Mouse (Mus musculus): ENCODE measurements around the gene Zfand2a. TPM values are rescaled to one million over a fixed set of nuclear protein-coding genes. Genes with fewer than 3 reads are reported as not detected.

Gene Zfand2a
- polyA plus RNA-seq (2017; shearing (Covaris generic)), result 17.2 TPM

GRCm38 (mm10) chr5:139484185-139484814 is at the start of gene Zfand2a:
Gene Zfand2a (minus strand): TSS chr5:139484549.

GRCm38 (mm10) chr5:139460384-139461067 is 23.8 kb downstream of the Zfand2a start, which contains the start of gene 3110082I17Rik:
Gene 3110082I17Rik (minus strand): TSS chr5:139460527.

GRCm38 (mm10) chr5:139423026-139423865 is 61.1 kb downstream of the Zfand2a start, which contains the start of gene Gper1:
Gene Gper1 (plus strand): TSS chr5:139423151.

Other genes starting within 250 kb of the Zfand2a start
- gene Get4, start 232.2 kb downstream of the Zfand2a start, polyA plus RNA-seq (2017; shearing (Covaris generic)), result 14.8 TPM
- 2.8 TPM for gene Adap1, start 158.9 kb downstream of the Zfand2a start, polyA plus RNA-seq (2017; shearing (Covaris generic))
- 50.5 TPM for gene Cox19, start 133.1 kb downstream of the Zfand2a start, polyA plus RNA-seq (2017; shearing (Covaris generic))
- gene Cyp2w1, start 131.9 kb downstream of the Zfand2a start, polyA plus RNA-seq (2017; shearing (Covaris generic)), result not detected
- gene Gpr146, start 106.9 kb downstream of the Zfand2a start, polyA plus RNA-seq (2017; shearing (Covaris generic)), result 9.2 TPM
- gene C130050O18Rik, start 79.3 kb downstream of the Zfand2a start, polyA plus RNA-seq (2017; shearing (Covaris generic)), result 0.18 TPM
- not detected for gene Gper1, start 61.4 kb downstream of the Zfand2a start, polyA plus RNA-seq (2017; shearing (Covaris generic))
- gene 3110082I17Rik, start 24.0 kb downstream of the Zfand2a start, polyA plus RNA-seq (2017; shearing (Covaris generic)), result 7.1 TPM
- not detected for gene Uncx, start 58.9 kb upstream of the Zfand2a start, polyA plus RNA-seq (2017; shearing (Covaris generic))

Data from inflammation-experienced regulatory T-cells, adult 16 weeks (primary cell).